Mouse (Mus musculus): Measurements from ENCODE around the gene Tmem163. TPM values are rescaled to one million over a fixed set of nuclear protein-coding genes. Genes with fewer than 3 reads are reported as not detected.

Tmem163 gene
- polyA plus RNA-seq, 1 experiment = 0.22 TPM

DNA sequence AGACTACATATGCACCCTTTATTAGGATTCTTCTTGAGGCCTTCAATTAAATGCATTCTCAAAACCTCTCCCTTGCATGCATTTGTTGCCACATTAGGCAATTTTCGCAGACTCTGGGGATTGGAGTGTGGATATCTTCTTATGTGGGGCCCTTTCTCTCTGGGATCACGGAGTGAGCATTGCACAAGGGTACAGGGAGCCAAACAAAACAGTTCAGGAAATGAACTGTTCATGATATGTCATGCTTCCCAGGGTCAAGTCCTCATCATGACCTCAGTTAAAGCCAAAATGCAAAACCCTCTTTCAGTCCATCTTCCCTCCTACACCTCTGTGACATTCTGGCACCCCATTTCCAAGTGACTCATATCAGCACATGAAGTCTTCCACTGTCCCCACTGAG is 27.8 kb downstream of the Tmem163 start:
- Histone ChIP-seq H3K27ac (ENCODE audit: control insufficient read depth, insufficient read depth, low read depth, low read length) (no peak overlapping the region), H3K27me3 (ENCODE audit: control insufficient read depth, insufficient read depth, low read length) (no peaks in the 10 kb centered on the region), H3K4me1 (ENCODE audit: control insufficient read depth, insufficient read depth, low read length) (no peaks in the 10 kb centered on the region), H3K4me3 (ENCODE audit: control insufficient read depth, low read depth, low read length) (no peak overlapping the region), H3K36me3 (ENCODE audit: control insufficient read depth, insufficient read depth, low read length) (no peaks in the 10 kb centered on the region)
- TF ChIP-seq POLR2A (IDR thresholded peaks at IDR 0.05; ENCODE audit: control insufficient read depth, low read depth, low read length) = no peak
- no peak for TF ChIP-seq CTCF (IDR thresholded peaks at IDR 0.05; ENCODE audit: control insufficient read depth, insufficient read depth, insufficient replicate concordance, low read depth, low read length)

- no peaks in the 10 kb centered on the region for H3K27me3 ChIP-seq (ENCODE audit: control insufficient read depth, insufficient read depth, low read length)
- H3K4me1 ChIP-seq (ENCODE audit: control insufficient read depth, insufficient read depth, low read length) = no peaks in the 10 kb centered on the region
- H3K27ac ChIP-seq (ENCODE audit: control insufficient read depth, insufficient read depth, low read depth, low read length) = no peak overlapping the region
- no peak for TF ChIP-seq CTCF (IDR thresholded peaks at IDR 0.05; ENCODE audit: control insufficient read depth, insufficient read depth, insufficient replicate concordance, low read depth, low read length)
- no peak for TF ChIP-seq POLR2A (IDR thresholded peaks at IDR 0.05; ENCODE audit: control insufficient read depth, low read depth, low read length)
- no peaks in the 10 kb centered on the region for H3K36me3 ChIP-seq (ENCODE audit: control insufficient read depth, insufficient read depth, low read length)
- no peak overlapping the region for H3K4me3 ChIP-seq (ENCODE audit: control insufficient read depth, low read depth, low read length)
Observed at GRCm38 (mm10) chr1:127642976-127643769, 36.2 kb downstream of the Tmem163 start.

DNA sequence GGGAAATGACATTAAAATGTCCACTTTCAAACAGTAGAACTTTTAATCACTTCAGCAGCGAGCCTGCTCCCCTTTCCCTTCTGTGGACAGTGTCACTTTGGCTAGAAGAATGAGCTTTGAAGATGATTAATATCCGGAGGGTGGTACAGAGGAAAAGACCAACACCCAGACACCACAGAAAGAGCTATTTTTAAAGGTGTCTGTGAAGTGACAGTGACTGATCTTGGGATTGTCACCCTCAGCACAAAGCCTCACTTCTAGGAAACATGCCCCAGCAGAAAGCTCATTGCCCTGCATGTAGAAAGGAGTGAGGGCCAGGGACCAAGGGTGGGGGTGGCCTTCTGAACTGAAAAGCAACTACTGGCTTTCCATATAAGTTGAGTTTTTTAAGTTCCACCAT is 41.4 kb downstream of the Tmem163 start:
- Histone ChIP-seq H3K4me1 (ENCODE audit: control insufficient read depth, insufficient read depth, low read length) (no peaks in the 10 kb centered on the region), H3K36me3 (ENCODE audit: control insufficient read depth, insufficient read depth, low read length) (no peaks in the 10 kb centered on the region), H3K27me3 (ENCODE audit: control insufficient read depth, insufficient read depth, low read length) (no peaks in the 10 kb centered on the region), H3K27ac (ENCODE audit: control insufficient read depth, insufficient read depth, low read depth, low read length) (no peak overlapping the region), H3K4me3 (ENCODE audit: control insufficient read depth, low read depth, low read length) (no peak overlapping the region)
- TF ChIP-seq CTCF (IDR thresholded peaks at IDR 0.05; ENCODE audit: control insufficient read depth, insufficient read depth, insufficient replicate concordance, low read depth, low read length) (no peak), POLR2A (IDR thresholded peaks at IDR 0.05; ENCODE audit: control insufficient read depth, low read depth, low read length) (no peak)

DNA sequence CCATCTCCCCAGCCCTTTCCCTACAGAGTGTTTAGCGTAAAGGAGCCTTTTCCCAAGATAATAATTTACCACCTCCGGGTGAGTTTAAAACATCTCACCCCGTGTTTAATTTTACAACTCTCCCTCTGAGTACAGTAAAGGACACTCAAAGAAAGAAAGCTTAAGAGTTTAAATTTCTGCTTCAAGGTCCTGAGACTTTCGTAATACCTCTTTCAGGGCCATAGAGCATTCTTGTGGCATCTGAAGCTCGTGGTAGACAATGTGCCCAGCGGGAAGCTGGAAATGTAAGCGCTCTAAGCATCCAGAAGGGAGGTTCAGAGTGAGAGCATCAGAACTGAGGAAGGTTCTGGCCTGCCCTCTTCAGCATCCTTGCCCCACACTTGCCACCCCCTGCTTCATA is 52.2 kb downstream of the Tmem163 start:
- H3K27ac ChIP-seq (ENCODE audit: control insufficient read depth, insufficient read depth, low read depth, low read length) = no peak overlapping the region
- H3K27me3 ChIP-seq (ENCODE audit: control insufficient read depth, insufficient read depth, low read length) = no peaks in the 10 kb centered on the region
- TF ChIP-seq CTCF (IDR thresholded peaks at IDR 0.05; ENCODE audit: control insufficient read depth, insufficient read depth, insufficient replicate concordance, low read depth, low read length) (no peak), POLR2A (IDR thresholded peaks at IDR 0.05; ENCODE audit: control insufficient read depth, low read depth, low read length) (no peak)
- H3K4me1 ChIP-seq (ENCODE audit: control insufficient read depth, insufficient read depth, low read length) = no peaks in the 10 kb centered on the region
- no peak overlapping the region for H3K4me3 ChIP-seq (ENCODE audit: control insufficient read depth, low read depth, low read length)
- no peaks in the 10 kb centered on the region for H3K36me3 ChIP-seq (ENCODE audit: control insufficient read depth, insufficient read depth, low read length)

- Histone ChIP-seq H3K4me3 (ENCODE audit: control insufficient read depth, low read depth, low read length) (no peak overlapping the region), H3K4me1 (ENCODE audit: control insufficient read depth, insufficient read depth, low read length) (no peaks in the 10 kb centered on the region), H3K36me3 (ENCODE audit: control insufficient read depth, insufficient read depth, low read length) (no peaks in the 10 kb centered on the region), H3K27ac (ENCODE audit: control insufficient read depth, insufficient read depth, low read depth, low read length) (no peak overlapping the region), H3K27me3 (ENCODE audit: control insufficient read depth, insufficient read depth, low read length) (no peaks in the 10 kb centered on the region)
- TF ChIP-seq CTCF (IDR thresholded peaks at IDR 0.05; ENCODE audit: control insufficient read depth, insufficient read depth, insufficient replicate concordance, low read depth, low read length) = no peak
- no peak for TF ChIP-seq POLR2A (IDR thresholded peaks at IDR 0.05; ENCODE audit: control insufficient read depth, low read depth, low read length)
Observed at GRCm38 (mm10) chr1:127625577-127626362, 53.6 kb downstream of the Tmem163 start.

GRCm38 (mm10) chr1:127622349-127622748 is 57.0 kb downstream of the Tmem163 start:
- H3K36me3 ChIP-seq (ENCODE audit: control insufficient read depth, insufficient read depth, low read length) = no peaks in the 10 kb centered on the region
- no peaks in the 10 kb centered on the region for H3K4me1 ChIP-seq (ENCODE audit: control insufficient read depth, insufficient read depth, low read length)
- no peaks in the 10 kb centered on the region for H3K27me3 ChIP-seq (ENCODE audit: control insufficient read depth, insufficient read depth, low read length)
- no peak for TF ChIP-seq POLR2A (IDR thresholded peaks at IDR 0.05; ENCODE audit: control insufficient read depth, low read depth, low read length)
- no peak for TF ChIP-seq CTCF (IDR thresholded peaks at IDR 0.05; ENCODE audit: control insufficient read depth, insufficient read depth, insufficient replicate concordance, low read depth, low read length)
- H3K27ac ChIP-seq (ENCODE audit: control insufficient read depth, insufficient read depth, low read depth, low read length) = no peak overlapping the region
- no peak overlapping the region for H3K4me3 ChIP-seq (ENCODE audit: control insufficient read depth, low read depth, low read length)

DNA sequence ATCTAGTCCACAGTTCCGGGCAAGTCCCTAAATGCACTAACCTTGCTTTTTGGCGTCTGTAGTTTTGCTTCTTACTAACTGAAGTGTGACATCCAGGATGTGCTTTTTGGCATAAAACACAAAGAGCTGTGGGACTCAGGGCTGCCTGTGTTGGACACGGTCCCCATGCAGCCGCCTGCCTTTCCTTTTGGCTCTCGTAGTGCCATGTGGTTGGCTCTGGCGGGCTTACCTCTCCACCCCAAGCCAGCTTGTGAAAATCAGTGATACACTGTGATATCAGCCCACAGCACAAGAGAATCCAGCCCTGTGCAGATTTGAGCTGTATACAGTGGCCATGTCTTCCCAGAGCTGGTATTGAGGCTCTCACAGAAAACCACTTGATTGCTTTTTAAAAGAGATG is 60.3 kb downstream of the Tmem163 start:
- Histone ChIP-seq H3K27ac (ENCODE audit: control insufficient read depth, insufficient read depth, low read depth, low read length) (no peak overlapping the region), H3K36me3 (ENCODE audit: control insufficient read depth, insufficient read depth, low read length) (no peaks in the 10 kb centered on the region), H3K4me3 (ENCODE audit: control insufficient read depth, low read depth, low read length) (no peak overlapping the region), H3K4me1 (ENCODE audit: control insufficient read depth, insufficient read depth, low read length) (no peaks in the 10 kb centered on the region), H3K27me3 (ENCODE audit: control insufficient read depth, insufficient read depth, low read length) (no peaks in the 10 kb centered on the region)
- TF ChIP-seq POLR2A (IDR thresholded peaks at IDR 0.05; ENCODE audit: control insufficient read depth, low read depth, low read length) = no peak
- no peak for TF ChIP-seq CTCF (IDR thresholded peaks at IDR 0.05; ENCODE audit: control insufficient read depth, insufficient read depth, insufficient replicate concordance, low read depth, low read length)
